Mouse (Mus musculus) lung, embryonic 16.5 days (tissue): ENCODE measurements around the gene Thumpd1. TPM values are rescaled to one million over a fixed set of nuclear protein-coding genes. Genes with fewer than 3 reads are reported as not detected.

Experiments
- ATAC-seq: fragments of 200-750 bp; cut with Nextera tagmentation; 2 replicates; pipeline ENCODE4 v1.8.0; 2017; ENCODE audit warnings: low read depth, mild to moderate bottlenecking, moderate library complexity
- H3K27ac ChIP-seq: fragments of 300-500 bp; sonication (generic); 2 replicates; pipeline ENCODE4 v1.5.1; 2014; ENCODE audit warnings: mild to moderate bottlenecking, control low read depth, low read length
- H3K27me3 ChIP-seq: fragments of 300-500 bp; sonication (generic); 2 replicates; pipeline ENCODE4 v1.6.1; 2014; ENCODE audit warnings: low read depth, low read length, mixed read lengths; ENCODE audit not compliant: control insufficient read depth, insufficient read depth
- H3K36me3 ChIP-seq: fragments of 300-500 bp; sonication (generic); 2 replicates; pipeline ENCODE4 v1.6.1; 2014; ENCODE audit warnings: low read length; ENCODE audit not compliant: control insufficient read depth, insufficient read depth
- H3K4me1 ChIP-seq: fragments of 300-500 bp; sonication (generic); replicated peaks from 2 replicates; pipeline ENCODE4 v1.6.1; 2014; ENCODE audit warnings: low read length, mixed read lengths; ENCODE audit not compliant: control insufficient read depth, insufficient read depth
- H3K4me2 ChIP-seq: fragments of 300-500 bp; sonication (generic); 2 replicates; pipeline ENCODE4 v1.6.1; 2014; ENCODE audit warnings: low read depth, low read length, control low read depth
- H3K4me3 ChIP-seq: fragments of 300-500 bp; sonication (generic); 2 replicates; pipeline ENCODE4 v1.5.1; 2014; ENCODE audit warnings: mild to moderate bottlenecking, low read length, control low read depth
- H3K9ac ChIP-seq: fragments of 300-500 bp; sonication (generic); 2 replicates; pipeline ENCODE4 v1.6.1; 2014; ENCODE audit warnings: low read length, control low read depth
- H3K9me3 ChIP-seq: fragments of 300-500 bp; sonication (generic); 2 replicates; pipeline ENCODE4 v1.6.1; 2016; ENCODE audit warnings: low read length; ENCODE audit not compliant: control insufficient read depth
- WGBS: fragments of 180-500 bp; shearing (Covaris S2); extraction: QIAGEN DNeasy Blood & Tissue Kit; methylation state at CpG from one replicate; pipeline ENCODE4 v1.1.7; 2014; 5-methylcytosine and 5-hydroxymethylcytosine counted together
- polyA plus RNA-seq: library from polyadenylated mRNA; unstranded; fragments of >200 nt; fragmentation: Nextera tagmentation; extraction: Ambion mirVana; gene quantifications from 2 replicates; pipeline ENCODE4 v1.2.1, GENCODE M21; 2015

Thumpd1 gene
- 60.3 and 60.6 TPM in 2 replicates for polyA plus RNA-seq

GRCm38 (mm10) chr7:119720253-119720946, at the start of gene Thumpd1:
TSS of gene Thumpd1 (minus strand) at chr7:119720798.
- H3K36me3 ChIP-seq = peaks cover 25% of the 10 kb centered on the region
- peaks cover 5% of the 10 kb centered on the region; the same call in 1 of the 2 replicates for H3K4me1 ChIP-seq
- no peaks in the 10 kb centered on the region; the same call in 1 of the 2 replicates for H3K27me3 ChIP-seq
- peak within 1 kb of the TSS; percentile 70 for H3K27ac ChIP-seq
- peak within 1 kb of the TSS; percentile 94 for H3K9ac ChIP-seq
- no peaks in the 10 kb centered on the region for H3K9me3 ChIP-seq
- H3K4me3 ChIP-seq = peak within 1 kb of the TSS; percentile 97
- peak; percentile 97 for ATAC-seq
- H3K4me2 ChIP-seq = peak within 1 kb of the TSS; percentile 91
- WGBS = under 1% methylated on average over 60 of the region's 60 CpGs

- 85% methylated on average over 8 of the region's 8 CpGs for WGBS
- Histone ChIP-seq H3K4me2 (no peak overlapping the region), H3K9ac (no peak overlapping the region), H3K9me3 (no peaks in the 10 kb centered on the region), H3K27ac (no peak overlapping the region), H3K36me3 (no peaks in the 10 kb centered on the region), H3K4me3 (no peak overlapping the region), H3K27me3 (no peaks in the 10 kb centered on the region), H3K4me1 (no peaks in the 10 kb centered on the region)
- ATAC-seq = no peak
These were observed 49.3 kb upstream of the Thumpd1 start for GRCm38 (mm10) chr7:119769895-119770294.

- WGBS = 76% methylated on average over 6 of the region's 6 CpGs
- H3K4me1 ChIP-seq = no peaks in the 10 kb centered on the region
- H3K4me3 ChIP-seq = no peak overlapping the region
- no peak overlapping the region for H3K27ac ChIP-seq
- no peaks in the 10 kb centered on the region for H3K9me3 ChIP-seq
- no peak overlapping the region for H3K4me2 ChIP-seq
- no peaks in the 10 kb centered on the region for H3K27me3 ChIP-seq
- ATAC-seq = no peak
- H3K36me3 ChIP-seq = no peaks in the 10 kb centered on the region
- H3K9ac ChIP-seq = no peak overlapping the region
These were observed 46.4 kb upstream of the Thumpd1 start for GRCm38 (mm10) chr7:119766996-119767395.

- Histone ChIP-seq H3K27ac (no peak overlapping the region), H3K9ac (no peak overlapping the region), H3K4me1 (no peaks in the 10 kb centered on the region), H3K27me3 (no peaks in the 10 kb centered on the region), H3K4me3 (no peak overlapping the region), H3K36me3 (no peaks in the 10 kb centered on the region), H3K9me3 (no peaks in the 10 kb centered on the region), H3K4me2 (no peak overlapping the region)
- ATAC-seq = no peak
- WGBS = 96% methylated on average over 3 of the region's 3 CpGs
These were observed 43.8 kb upstream of the Thumpd1 start for GRCm38 (mm10) chr7:119764377-119764776.

GRCm38 (mm10) chr7:119762166-119762697, 41.6 kb upstream of the Thumpd1 start:
- H3K4me2 ChIP-seq = no peak overlapping the region
- H3K36me3 ChIP-seq = no peaks in the 10 kb centered on the region
- no peaks in the 10 kb centered on the region for H3K4me1 ChIP-seq
- no peak overlapping the region for H3K4me3 ChIP-seq
- H3K9ac ChIP-seq = no peak overlapping the region
- no peaks in the 10 kb centered on the region for H3K27me3 ChIP-seq
- no peak for ATAC-seq
- no peak overlapping the region for H3K27ac ChIP-seq
- WGBS = 30% methylated on average over 4 of the region's 4 CpGs
- no peaks in the 10 kb centered on the region for H3K9me3 ChIP-seq

- WGBS = 35% methylated on average over 11 of the region's 11 CpGs
- H3K27ac ChIP-seq = no peak within 1 kb of the TSS
- no peak within 1 kb of the TSS for H3K4me3 ChIP-seq
- no peaks in the 10 kb centered on the region for H3K36me3 ChIP-seq
- H3K4me2 ChIP-seq = no peak within 1 kb of the TSS
- H3K9me3 ChIP-seq = no peaks in the 10 kb centered on the region
- no peaks in the 10 kb centered on the region for H3K4me1 ChIP-seq
- no peak within 1 kb of the TSS for H3K9ac ChIP-seq
- ATAC-seq = no peak
- H3K27me3 ChIP-seq = no peaks in the 10 kb centered on the region
These were observed 39.9 kb upstream of the Thumpd1 start, which contains the start of gene Acsm3 for GRCm38 (mm10) chr7:119760527-119760951. TSS of gene Acsm3 (plus strand) at chr7:119760923.

- Histone ChIP-seq H3K27ac (no peak overlapping the region), H3K9ac (no peak overlapping the region), H3K27me3 (no peaks in the 10 kb centered on the region), H3K4me1 (no peaks in the 10 kb centered on the region), H3K9me3 (no peaks in the 10 kb centered on the region), H3K4me2 (no peak overlapping the region), H3K36me3 (no peaks in the 10 kb centered on the region), H3K4me3 (no peak overlapping the region)
- ATAC-seq = no peak
- 86% methylated on average over 1 of the region's 1 CpGs for WGBS
These were observed 33.1 kb upstream of the Thumpd1 start for GRCm38 (mm10) chr7:119753696-119754095.

GRCm38 (mm10) chr7:119749942-119750341, 29.3 kb upstream of the Thumpd1 start:
- H3K9me3 ChIP-seq = no peaks in the 10 kb centered on the region
- ATAC-seq = no peak
- no peak overlapping the region for H3K9ac ChIP-seq
- H3K27me3 ChIP-seq = no peaks in the 10 kb centered on the region
- no peaks in the 10 kb centered on the region for H3K36me3 ChIP-seq
- H3K4me1 ChIP-seq = no peaks in the 10 kb centered on the region
- no peak overlapping the region for H3K27ac ChIP-seq
- WGBS = 47% methylated on average over 2 of the region's 2 CpGs
- no peak overlapping the region for H3K4me2 ChIP-seq
- H3K4me3 ChIP-seq = no peak overlapping the region

GRCm38 (mm10) chr7:119748761-119749160, 28.2 kb upstream of the Thumpd1 start:
- no peak for ATAC-seq
- Histone ChIP-seq H3K9ac (no peak overlapping the region), H3K4me3 (no peak overlapping the region), H3K4me1 (no peaks in the 10 kb centered on the region), H3K36me3 (no peaks in the 10 kb centered on the region), H3K9me3 (no peaks in the 10 kb centered on the region), H3K4me2 (no peak overlapping the region), H3K27me3 (no peaks in the 10 kb centered on the region), H3K27ac (no peak overlapping the region)
- 66% methylated on average over 2 of the region's 2 CpGs for WGBS
